Mouse (Mus musculus) liver, embryonic 16.5 days (tissue): ENCODE measurements around the gene Cacnb4. TPM values are rescaled to one million over a fixed set of nuclear protein-coding genes. Genes with fewer than 3 reads are reported as not detected.

ENCODE experiments used
- ATAC-seq: fragments of 200-750 bp; cut with Nextera tagmentation; 2 replicates; pipeline ENCODE4 v1.8.0; 2017; ENCODE audit warnings: low read depth, mild to moderate bottlenecking, moderate number of reproducible peaks, moderate library complexity
- H3K27ac ChIP-seq: fragments of 300-500 bp; sonication (generic); 2 replicates; pipeline ENCODE4 v1.5.1; 2014; ENCODE audit warnings: mild to moderate bottlenecking, low read length
- H3K27me3 ChIP-seq: fragments of 300-500 bp; sonication (generic); 2 replicates; pipeline ENCODE4 v1.6.1; 2014; ENCODE audit warnings: low read depth, low read length, mixed read lengths; ENCODE audit not compliant: control insufficient read depth, insufficient read depth
- H3K36me3 ChIP-seq: fragments of 300-500 bp; sonication (generic); 2 replicates; pipeline ENCODE4 v1.6.1; 2014; ENCODE audit warnings: mild to moderate bottlenecking; ENCODE audit not compliant: control insufficient read depth, insufficient read depth
- H3K4me1 ChIP-seq: fragments of 300-500 bp; sonication (generic); 2 replicates; pipeline ENCODE4 v1.6.1; 2014; ENCODE audit warnings: low read depth, low read length, mixed read lengths; ENCODE audit not compliant: control insufficient read depth
- H3K4me2 ChIP-seq: fragments of 300-500 bp; sonication (generic); 2 replicates; pipeline ENCODE4 v1.6.1; 2014; ENCODE audit warnings: low read depth, low read length, mixed read lengths
- H3K4me3 ChIP-seq: fragments of 300-500 bp; sonication (generic); 2 replicates; pipeline ENCODE4 v1.5.1; 2014; ENCODE audit warnings: low read depth, mild to moderate bottlenecking, low read length
- H3K9ac ChIP-seq: fragments of 300-500 bp; sonication (generic); 2 replicates; pipeline ENCODE4 v1.6.1; 2014; ENCODE audit warnings: low read depth, low read length
- H3K9me3 ChIP-seq: fragments of 300-500 bp; sonication (generic); replicated peaks from 2 replicates; pipeline ENCODE4 v1.6.1; 2016; ENCODE audit warnings: low read length; ENCODE audit not compliant: control insufficient read depth
- WGBS: fragments of 180-500 bp; shearing (Covaris S2); extraction: QIAGEN DNeasy Blood & Tissue Kit; methylation state at CpG from one replicate; pipeline ENCODE4 v1.1.7; 2014; ENCODE audit not compliant: insufficient replicate concordance; 5-methylcytosine and 5-hydroxymethylcytosine counted together
- polyA plus RNA-seq: library from polyadenylated mRNA; unstranded; fragments of >200 nt; fragmentation: Nextera tagmentation; extraction: Ambion mirVana; gene quantifications from 2 replicates; pipeline ENCODE4 v1.2.1, GENCODE M21; 2015

Cacnb4 gene
- polyA plus RNA-seq, 1 experiment from 2014 or later, result 0.12 TPM

- 73% methylated on average over 5 of the region's 5 CpGs for WGBS
- no peak overlapping the region for H3K4me2 ChIP-seq
- H3K9me3 ChIP-seq, result no peaks in the 10 kb centered on the region
- no peaks in the 10 kb centered on the region; the same call in 1 of the 2 replicates for H3K4me1 ChIP-seq
- H3K27me3 ChIP-seq, result peaks cover 12% of the 10 kb centered on the region
- no peaks in the 10 kb centered on the region for H3K36me3 ChIP-seq
- H3K4me3 ChIP-seq, result no peak overlapping the region
- no peak for ATAC-seq
- no peak overlapping the region for H3K27ac ChIP-seq
- H3K9ac ChIP-seq, result no peak overlapping the region
These were observed 5.9 kb downstream of the Cacnb4 start for GRCm38 (mm10) chr2:52670733-52671132.

- no peaks in the 10 kb centered on the region for H3K4me1 ChIP-seq
- H3K4me3 ChIP-seq, result no peak overlapping the region
- H3K9me3 ChIP-seq, result no peaks in the 10 kb centered on the region
- H3K9ac ChIP-seq, result no peak overlapping the region
- H3K4me2 ChIP-seq, result no peak overlapping the region
- WGBS, result 71% methylated on average over 6 of the region's 6 CpGs
- no peaks in the 10 kb centered on the region; the same call in 1 of the 2 replicates for H3K27me3 ChIP-seq
- H3K36me3 ChIP-seq, result no peaks in the 10 kb centered on the region
- no peak for ATAC-seq
- H3K27ac ChIP-seq, result no peak overlapping the region
These were observed 8.2 kb downstream of the Cacnb4 start for GRCm38 (mm10) chr2:52668480-52668879.

DNA sequence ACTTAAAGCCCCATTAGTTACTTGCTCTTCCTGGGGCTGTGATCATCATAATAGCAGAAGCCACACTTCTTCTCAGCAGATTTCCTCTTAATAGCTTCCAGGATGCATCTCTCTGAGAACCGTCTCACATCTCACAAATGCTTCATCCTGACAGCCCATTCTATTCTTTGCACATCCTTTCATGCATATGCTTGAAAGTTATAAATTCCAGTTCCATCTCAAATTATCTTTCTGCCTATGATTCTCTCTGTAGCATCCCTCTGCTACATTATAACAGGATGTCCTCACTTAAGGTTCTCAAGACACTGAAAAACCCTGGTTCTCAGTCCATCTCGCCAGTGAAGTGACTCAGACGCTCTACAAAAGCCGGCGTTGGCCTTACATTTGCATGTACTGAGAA is 19.9 kb downstream of the Cacnb4 start:
- 65% methylated on average over 5 of the region's 5 CpGs for WGBS
- H3K4me3 ChIP-seq, result no peak overlapping the region
- no peaks in the 10 kb centered on the region for H3K36me3 ChIP-seq
- H3K9ac ChIP-seq, result no peak overlapping the region
- H3K27me3 ChIP-seq, result no peaks in the 10 kb centered on the region
- no peaks in the 10 kb centered on the region for H3K4me1 ChIP-seq
- no peak overlapping the region for H3K27ac ChIP-seq
- no peaks in the 10 kb centered on the region for H3K9me3 ChIP-seq
- ATAC-seq, result no peak
- no peak overlapping the region for H3K4me2 ChIP-seq

DNA sequence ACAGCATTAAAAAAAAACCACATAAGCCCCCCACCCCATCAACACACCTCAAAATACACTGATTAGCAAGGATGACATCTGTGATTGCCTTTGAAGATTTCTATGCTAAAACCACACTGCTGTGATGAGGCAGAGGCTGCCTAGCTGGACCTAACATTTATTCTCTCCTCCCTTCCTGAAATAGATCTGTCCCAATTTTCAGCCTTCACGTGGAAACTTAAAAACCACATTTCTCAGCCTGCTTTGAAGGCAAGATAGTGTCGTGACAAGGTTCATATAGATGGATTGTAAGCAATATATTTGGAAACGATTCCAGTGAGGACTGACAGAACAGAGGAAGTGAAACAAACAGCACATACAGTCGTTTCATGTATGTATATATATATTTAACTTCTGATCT is 22.1 kb downstream of the Cacnb4 start:
- Histone ChIP-seq H3K9me3 (no peaks in the 10 kb centered on the region), H3K4me1 (no peaks in the 10 kb centered on the region), H3K27ac (no peak overlapping the region), H3K4me2 (no peak overlapping the region), H3K9ac (no peak overlapping the region), H3K27me3 (no peaks in the 10 kb centered on the region), H3K36me3 (no peaks in the 10 kb centered on the region), H3K4me3 (no peak overlapping the region)
- ATAC-seq, result no peak
- WGBS, result 29% methylated on average over 4 of the region's 4 CpGs

DNA sequence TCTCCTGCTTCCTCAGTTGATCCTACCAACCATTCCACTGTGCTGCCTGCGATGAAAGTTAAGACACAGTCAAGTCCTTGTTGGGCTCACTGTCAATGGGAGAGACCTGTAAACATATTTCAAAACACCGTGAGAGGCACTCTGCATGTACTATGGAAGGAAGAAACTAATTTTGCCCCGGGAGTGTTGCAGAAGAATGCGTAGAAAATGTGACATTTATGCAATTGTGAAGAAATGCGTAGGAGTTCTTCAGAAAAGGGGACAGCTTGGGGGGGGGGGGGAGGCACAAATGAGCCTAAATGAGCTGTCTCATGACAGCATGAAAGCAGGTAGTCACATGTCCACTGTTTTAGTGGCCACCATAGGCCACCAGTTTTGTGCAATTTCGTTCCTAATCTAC is 25.1 kb downstream of the Cacnb4 start:
- no peaks in the 10 kb centered on the region for H3K4me1 ChIP-seq

GRCm38 (mm10) chr2:52647255-52647998 is 29.2 kb downstream of the Cacnb4 start:
- no peaks in the 10 kb centered on the region for H3K27me3 ChIP-seq
- no peak overlapping the region for H3K9ac ChIP-seq
- no peak overlapping the region for H3K27ac ChIP-seq
- WGBS, result 57% methylated on average over 8 of the region's 8 CpGs
- no peaks in the 10 kb centered on the region for H3K9me3 ChIP-seq
- H3K36me3 ChIP-seq, result no peaks in the 10 kb centered on the region
- no peak overlapping the region for H3K4me3 ChIP-seq
- no peaks in the 10 kb centered on the region for H3K4me1 ChIP-seq
- H3K4me2 ChIP-seq, result no peak overlapping the region
- ATAC-seq, result no peak

More for the DNA sequence above, 25.1 kb downstream of the Cacnb4 start:
- 68% methylated on average over 6 of the region's 6 CpGs for WGBS
- H3K36me3 ChIP-seq, result no peaks in the 10 kb centered on the region
- no peaks in the 10 kb centered on the region for H3K27me3 ChIP-seq
- H3K4me2 ChIP-seq, result no peak overlapping the region
- ATAC-seq, result no peak
- no peak overlapping the region for H3K4me3 ChIP-seq
- no peaks in the 10 kb centered on the region for H3K9me3 ChIP-seq
- H3K27ac ChIP-seq, result no peak overlapping the region
- H3K9ac ChIP-seq, result no peak overlapping the region

DNA sequence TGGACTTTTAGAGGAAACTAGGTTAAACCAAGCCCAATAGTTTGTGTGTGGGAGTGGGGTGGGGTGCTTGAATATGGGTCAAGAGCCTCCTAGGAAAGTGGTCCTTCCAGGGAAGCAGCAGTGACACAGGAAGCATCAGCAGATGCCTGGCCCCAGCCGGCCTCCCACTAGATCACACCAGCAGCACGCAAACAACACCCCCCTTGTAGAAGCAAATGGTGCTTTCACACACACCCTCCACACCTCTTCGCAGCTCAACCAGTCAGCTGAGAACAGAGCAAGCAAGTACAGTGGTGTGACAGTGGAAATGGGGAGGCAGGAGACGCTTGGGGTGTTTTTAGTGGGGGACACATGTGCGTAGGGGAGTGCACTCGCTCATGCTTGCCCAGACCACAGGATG is 33.0 kb downstream of the Cacnb4 start:
- H3K9ac ChIP-seq, result no peak overlapping the region
- H3K4me3 ChIP-seq, result no peak overlapping the region
- no peak for ATAC-seq
- H3K27ac ChIP-seq, result no peak overlapping the region
- H3K27me3 ChIP-seq, result no peaks in the 10 kb centered on the region
- H3K4me2 ChIP-seq, result no peak overlapping the region
- no peaks in the 10 kb centered on the region for H3K36me3 ChIP-seq
- no peaks in the 10 kb centered on the region for H3K4me1 ChIP-seq
- 54% methylated on average over 6 of the region's 6 CpGs for WGBS
- H3K9me3 ChIP-seq, result no peaks in the 10 kb centered on the region

- Histone ChIP-seq H3K4me2 (no peak overlapping the region), H3K9me3 (no peaks in the 10 kb centered on the region), H3K36me3 (no peaks in the 10 kb centered on the region), H3K4me1 (no peaks in the 10 kb centered on the region), H3K27me3 (no peaks in the 10 kb centered on the region), H3K4me3 (no peak overlapping the region), H3K27ac (no peak overlapping the region), H3K9ac (no peak overlapping the region)
- ATAC-seq, result no peak
- 40% methylated on average over 4 of the region's 4 CpGs for WGBS
These were observed 37.1 kb downstream of the Cacnb4 start for GRCm38 (mm10) chr2:52639530-52639875.

DNA sequence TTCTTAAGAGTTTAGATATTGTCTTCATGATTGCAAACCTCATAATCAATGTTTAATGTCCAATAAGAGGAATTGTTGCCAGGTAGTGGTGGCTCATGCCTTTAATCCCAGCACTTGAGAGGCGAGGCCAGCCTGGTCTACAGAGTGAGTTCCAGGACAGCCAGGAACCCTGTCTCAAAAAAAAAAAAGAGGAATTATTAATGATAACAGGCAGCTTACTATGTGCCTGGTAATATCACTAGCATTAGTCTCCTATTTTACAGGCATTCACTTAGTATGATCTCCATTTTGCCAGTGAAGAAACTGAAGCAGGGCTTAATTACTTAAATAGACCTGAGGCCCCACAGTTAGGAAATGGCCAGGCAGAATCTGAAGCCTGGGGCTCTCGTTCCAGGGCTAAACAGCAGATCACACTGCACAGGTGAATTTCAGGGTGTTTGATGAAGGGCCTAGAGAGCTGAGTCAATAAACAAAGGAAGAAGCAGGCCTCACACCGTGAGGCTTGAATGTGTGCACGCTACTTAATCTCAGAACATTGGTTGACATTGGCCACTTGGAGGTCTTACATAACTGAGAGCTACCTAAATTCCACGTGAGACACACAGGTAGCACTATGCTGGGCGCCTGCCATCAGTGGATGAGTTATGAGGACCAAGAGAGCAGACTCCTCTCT is 37.6 kb downstream of the Cacnb4 start:
- WGBS, result 49% methylated on average over 6 of the region's 6 CpGs
- Histone ChIP-seq H3K36me3 (no peaks in the 10 kb centered on the region), H3K27ac (no peak overlapping the region), H3K27me3 (no peaks in the 10 kb centered on the region), H3K4me3 (no peak overlapping the region), H3K9ac (no peak overlapping the region), H3K4me2 (no peak overlapping the region), H3K4me1 (no peaks in the 10 kb centered on the region), H3K9me3 (no peaks in the 10 kb centered on the region)
- ATAC-seq, result no peak
